Mouse (Mus musculus): Measurements from ENCODE around the gene Fjx1. TPM values are rescaled to one million over a fixed set of nuclear protein-coding genes. Genes with fewer than 3 reads are reported as not detected.
A peak's percentile ranks its signal among the peaks of the same experiment; 100 is the strongest.

The Fjx1 gene
- polyA plus RNA-seq, 1 experiment from 2014 or later: 1.9 TPM

DNA sequence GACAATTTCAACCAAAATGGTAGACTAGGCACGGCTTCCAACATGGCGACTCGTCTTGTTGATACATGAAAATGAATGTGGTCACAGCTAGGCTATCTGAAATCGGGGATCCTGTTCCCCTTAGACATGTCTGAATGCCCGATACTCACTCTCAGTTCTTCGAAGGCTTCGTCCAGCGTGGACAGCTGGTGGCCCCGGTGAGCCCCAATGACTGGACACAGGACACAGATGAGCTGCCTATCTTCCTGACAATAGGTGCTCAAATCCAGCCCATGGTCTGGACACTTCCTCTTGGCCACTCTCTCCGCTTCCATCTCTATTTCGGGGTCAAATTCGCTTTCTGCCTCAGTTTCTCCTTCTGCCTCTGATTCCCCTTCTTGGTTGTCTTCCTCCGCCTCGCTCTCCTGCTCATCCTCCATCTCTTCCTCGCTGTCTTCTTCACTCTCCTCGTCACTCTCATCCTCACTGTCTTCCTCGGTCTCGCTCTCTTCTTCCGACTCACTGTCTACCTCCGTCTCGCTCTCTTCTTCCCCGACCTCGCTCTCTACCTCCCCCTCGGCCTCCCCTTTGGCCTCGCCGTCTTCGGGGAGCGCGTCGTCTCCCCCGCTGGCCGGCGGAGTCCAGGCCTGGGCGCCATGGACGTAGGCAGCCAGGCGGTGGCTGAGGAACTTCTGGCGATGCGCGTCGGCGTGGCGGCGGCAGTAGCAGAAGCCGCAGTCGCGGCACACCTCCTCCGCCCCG lies 52.3 kb downstream of the Fjx1 start:
- peak overlapping the region; percentile 95 for H3K4me2 ChIP-seq
- H3K27ac ChIP-seq: peak overlapping the region; percentile 94
- no peaks in the 10 kb centered on the region for H3K9me3 ChIP-seq (replicated peaks)
- peak overlapping the region; percentile 90 for H3K9ac ChIP-seq
- WGBS: 35% methylated on average over 48 of the region's 48 CpGs
- H3K36me3 ChIP-seq: no peaks in the 10 kb centered on the region
- H3K27me3 ChIP-seq: no peaks in the 10 kb centered on the region
- H3K4me3 ChIP-seq: peak overlapping the region; percentile 84
- no peak for ATAC-seq (replicated peaks; ENCODE audit: insufficient number of reproducible peaks, insufficient read depth, low FRiP score, low read depth)
- H3K4me1 ChIP-seq (replicated peaks): peaks cover 20% of the 10 kb centered on the region

Other genes with a start within 250 kb of the Fjx1 start
- gene Trim44, start 44.7 kb downstream of the Fjx1 start, polyA plus RNA-seq (2015; fragmentation: Nextera tagmentation; extraction: Ambion mirVana): 22.5 and 25.2 TPM in 2 replicates
- 2.4 and 5.7 TPM in 2 replicates for gene Pamr1, start 97.5 kb upstream of the Fjx1 start, polyA plus RNA-seq (2015; fragmentation: Nextera tagmentation; extraction: Ambion mirVana)
- gene Slc1a2, start 206.2 kb upstream of the Fjx1 start, polyA plus RNA-seq (2015; fragmentation: Nextera tagmentation; extraction: Ambion mirVana): 0.11 and 0.31 TPM in 2 replicates